Mouse (Mus musculus) natural killer cell, adult 2 months (primary cell): ENCODE measurements around the gene Tbc1d8b.

Source experiments
- DNase-seq, 2 experiments: peaks; one replicate each; pipeline ENCODE4 v3.0.0; 2022; ENCODE audit warnings: low spot score in 2 of 2

The Tbc1d8b gene

DNA sequence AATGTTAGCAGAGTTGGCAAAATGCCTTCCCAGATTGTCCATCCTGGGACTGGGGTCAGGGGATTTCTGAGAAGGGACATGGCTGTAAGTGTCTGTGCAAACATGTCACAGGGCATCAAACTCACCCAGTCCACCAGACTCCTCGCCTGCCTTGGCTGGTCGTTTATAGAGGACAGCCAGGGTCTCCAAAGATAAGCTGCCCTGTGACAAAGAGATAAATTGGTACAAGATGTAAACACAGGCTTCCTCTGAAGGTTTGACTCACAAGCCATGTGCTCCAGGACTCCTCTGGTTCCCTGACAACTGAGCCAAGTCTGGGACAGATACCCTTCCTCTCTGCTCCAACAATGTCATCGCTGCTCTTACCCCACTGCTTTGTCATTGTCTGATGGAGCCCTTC is 96.2 kb downstream of the Tbc1d8b start:
- no peak for DNase-seq

DNA sequence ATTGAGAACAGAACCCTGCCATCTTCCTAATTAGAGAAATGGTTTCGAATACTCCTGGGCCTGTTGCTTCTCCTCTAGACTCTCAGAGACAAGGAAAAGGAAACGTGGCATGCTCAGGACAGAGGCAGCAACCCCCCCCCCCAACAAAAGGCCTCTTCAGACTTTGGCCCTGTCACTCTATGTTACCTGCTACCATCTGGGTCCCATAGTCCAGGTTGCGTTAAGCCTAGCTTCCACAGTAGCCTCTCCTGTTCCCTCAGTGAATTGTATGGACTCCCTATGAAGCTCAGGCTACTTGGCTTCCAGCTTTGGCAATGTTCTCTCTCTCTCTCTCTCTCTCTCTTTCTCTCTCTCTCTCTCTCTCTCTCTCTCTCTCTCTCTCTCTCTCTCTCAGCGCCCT is 96.8 kb downstream of the Tbc1d8b start:
- no peak for DNase-seq

DNA sequence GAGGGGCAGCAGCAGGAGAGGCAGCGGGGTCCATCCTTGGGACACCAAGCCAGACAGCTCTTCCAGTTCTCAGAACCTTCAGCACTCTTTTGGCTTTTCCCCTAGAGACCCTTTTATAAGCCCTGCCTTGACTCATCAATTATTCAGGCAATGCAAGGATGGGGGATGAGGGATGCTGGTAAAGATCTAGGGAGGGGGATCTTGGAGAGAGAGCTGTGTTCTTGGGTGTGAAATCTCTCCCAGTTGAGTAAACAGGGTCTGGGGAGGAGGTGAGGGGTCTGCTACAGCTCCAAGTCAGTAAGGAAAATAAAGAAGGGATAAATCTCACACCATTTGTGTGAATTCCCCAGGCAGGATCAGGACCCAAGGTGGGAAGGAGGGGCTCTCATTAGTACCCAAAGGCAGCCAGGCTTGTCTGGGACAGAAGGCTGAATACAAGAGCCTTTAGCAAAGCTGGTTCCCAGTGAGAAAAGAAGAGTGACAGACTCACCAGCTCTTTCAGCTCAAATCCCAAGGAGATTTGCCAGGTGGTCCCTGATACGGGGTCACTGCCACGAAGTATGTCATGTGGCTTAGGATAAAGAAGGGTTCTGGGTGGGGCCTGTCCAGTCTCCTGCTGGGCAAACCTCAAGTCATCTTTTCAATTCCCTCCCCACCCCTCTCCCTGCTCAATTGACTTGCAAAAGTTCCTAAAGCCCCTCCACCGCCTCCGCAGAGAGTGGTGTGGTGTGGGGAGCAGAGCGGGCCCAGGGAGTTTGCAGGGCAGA is 97.7 kb downstream of the Tbc1d8b start, which contains the start of gene Ripply1:
Ripply1 (minus strand) TSS at position 76 of the 767 bp plus-strand sequence.
- DNase-seq, result no peak

DNA sequence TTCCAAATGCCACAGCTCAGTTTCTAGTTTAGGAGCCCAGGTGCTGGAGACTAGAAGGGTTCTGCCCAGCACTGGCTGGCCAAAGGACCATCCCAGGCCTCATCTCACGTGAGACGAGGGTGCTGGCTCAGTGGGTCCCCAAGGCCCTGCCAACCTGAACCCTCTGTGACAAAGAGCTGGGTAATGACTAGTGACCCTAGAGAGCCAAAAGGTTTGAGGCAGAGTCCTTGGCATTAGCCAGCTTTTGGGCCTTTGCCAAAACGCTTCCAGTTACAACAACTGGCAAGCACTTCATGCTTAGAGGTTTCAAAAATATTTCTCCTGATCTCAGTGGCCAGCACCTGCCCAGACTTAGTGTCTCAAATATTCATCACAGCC is 98.2 kb downstream of the Tbc1d8b start:
- no peak for DNase-seq

DNA sequence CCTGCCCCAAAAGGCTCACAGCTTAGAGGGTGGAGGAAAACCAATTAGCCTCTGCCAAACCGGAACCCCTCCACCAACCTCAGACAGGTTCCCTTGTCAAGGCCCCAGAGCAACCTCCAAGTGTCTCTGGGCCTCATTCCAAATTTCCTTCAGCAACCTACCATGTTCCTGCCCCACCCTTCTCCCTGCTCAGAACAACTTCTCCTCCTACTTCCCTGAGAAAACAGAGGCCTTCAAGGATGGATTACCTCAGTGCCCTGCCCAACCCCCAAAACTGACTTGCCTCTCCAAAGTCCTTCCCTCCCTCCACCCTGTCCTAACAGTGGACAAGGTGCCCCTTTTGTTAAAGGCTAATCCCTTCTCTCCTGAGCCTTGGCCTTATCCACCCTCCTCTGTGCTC is 101.0 kb downstream of the Tbc1d8b start:
- DNase-seq, result no peak

DNA sequence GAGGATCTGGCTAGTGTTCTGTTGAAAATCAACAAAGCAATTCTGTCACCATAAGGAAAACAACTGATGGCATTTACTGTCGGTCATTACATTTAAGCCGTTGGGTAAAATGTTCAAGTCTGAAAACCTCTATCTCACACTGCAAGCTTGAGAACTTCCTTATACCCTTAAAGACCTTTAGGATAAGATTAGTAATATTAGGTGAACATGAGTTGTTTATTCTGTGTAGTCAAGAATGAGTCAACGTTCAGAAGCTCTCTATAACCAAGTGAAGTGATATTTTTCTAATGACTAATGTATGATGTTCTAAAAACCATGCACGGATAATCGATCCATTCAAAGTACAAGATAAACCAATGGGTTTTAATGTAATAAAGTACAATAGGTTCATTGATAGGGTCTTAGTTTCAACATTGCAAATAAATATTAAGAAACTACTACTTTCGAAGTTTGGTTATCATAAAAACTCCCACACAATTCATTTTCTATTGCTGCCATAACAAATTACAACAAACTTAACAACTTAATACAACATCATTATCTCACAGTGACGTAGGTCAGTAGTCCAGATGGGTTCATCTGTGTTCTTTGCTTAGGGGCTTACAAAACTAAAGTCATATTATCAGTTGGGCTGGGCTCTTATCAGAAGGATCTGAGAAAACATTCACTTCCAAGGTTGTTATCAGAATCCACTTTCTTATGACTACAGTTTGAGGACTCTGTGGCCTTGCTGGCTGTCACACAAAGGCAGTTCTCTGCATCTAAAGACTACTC is 109.5 kb downstream of the Tbc1d8b start:
- no peak for DNase-seq

DNA sequence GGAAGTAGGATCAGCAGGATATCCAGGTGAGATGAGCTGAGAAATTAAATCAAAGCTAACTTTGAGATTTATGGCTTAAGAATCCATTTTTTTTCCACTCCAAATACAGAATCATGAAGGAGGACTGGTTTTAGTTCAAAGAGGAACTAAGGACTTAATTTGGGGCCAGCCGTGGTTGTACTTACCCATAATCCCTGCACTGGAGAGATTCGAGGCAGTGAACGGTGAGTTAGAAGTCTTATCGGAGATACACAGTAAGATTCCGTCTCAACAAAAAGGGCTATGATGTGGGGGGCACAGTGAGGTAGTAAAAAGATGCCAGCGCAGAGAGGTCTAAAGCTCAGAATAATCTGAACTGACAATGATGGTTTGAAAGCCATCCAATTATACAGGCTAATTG is 111.2 kb downstream of the Tbc1d8b start:
- no peak for DNase-seq

DNA sequence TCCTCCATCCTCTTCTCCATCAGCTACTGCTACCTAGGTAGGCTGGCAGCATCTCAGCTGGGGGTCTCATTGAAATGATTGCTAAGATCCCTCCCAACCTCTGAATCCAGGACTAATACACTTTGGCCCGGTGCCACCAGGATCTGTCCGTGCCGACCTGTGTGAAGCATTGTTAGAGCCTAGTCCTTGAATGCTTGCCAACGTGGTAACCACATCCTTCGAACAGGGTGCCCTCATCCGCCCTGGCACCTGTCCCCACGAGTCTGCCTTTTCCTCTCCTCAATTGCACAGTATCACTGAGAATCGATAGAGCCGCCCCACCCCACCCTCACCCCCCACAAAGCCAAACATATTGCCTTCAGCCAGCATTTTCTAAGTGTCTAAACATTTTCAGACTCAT is 113.1 kb downstream of the Tbc1d8b start:
- peak; percentile 14 to 30 for DNase-seq

DNA sequence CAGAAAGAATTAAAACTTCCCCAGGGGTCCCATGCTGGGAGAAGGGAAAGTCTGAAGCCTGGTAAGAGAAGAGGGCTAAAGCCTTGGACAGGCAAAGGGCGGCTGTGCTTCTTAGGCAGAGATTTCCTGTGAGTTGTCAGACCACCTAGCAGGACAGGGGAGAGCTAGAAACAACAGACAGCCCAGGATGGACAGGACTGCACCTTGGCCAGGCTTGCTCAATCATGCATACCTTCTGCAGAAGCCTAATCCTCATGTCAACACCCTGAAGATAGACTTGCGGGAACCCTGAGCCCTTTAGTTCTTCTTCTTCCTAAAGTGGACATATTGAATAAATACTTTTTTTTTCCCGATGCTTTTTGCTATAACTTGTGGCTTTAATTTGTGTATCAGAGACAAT is 115.2 kb downstream of the Tbc1d8b start:
- DNase-seq, result no peak

DNA sequence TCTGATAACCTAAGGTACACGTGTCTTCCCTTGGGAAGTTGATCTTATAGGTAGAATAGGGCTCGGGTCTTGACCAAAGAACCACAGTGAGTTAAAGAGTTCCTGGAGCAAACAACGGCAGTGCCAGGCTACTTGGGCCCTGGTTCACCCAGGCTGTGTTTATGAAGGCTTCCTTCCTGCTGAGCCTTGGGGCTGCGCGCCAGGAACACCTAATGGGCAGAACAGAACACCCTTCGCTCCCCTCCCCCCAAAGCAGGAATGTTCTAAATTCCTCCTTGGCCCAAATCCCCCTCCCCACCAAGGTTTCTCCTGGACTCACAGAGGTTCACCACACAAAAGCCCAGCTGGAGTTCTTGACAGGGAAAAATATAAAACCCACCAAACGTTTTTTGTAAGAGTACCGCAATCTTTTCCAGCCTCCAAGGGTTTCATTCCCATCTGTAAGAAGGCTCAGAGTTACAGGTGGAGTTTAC is 115.6 kb downstream of the Tbc1d8b start, which contains the start of gene Cldn2:
Cldn2 (plus strand) TSS at position 423 of the 473 bp plus-strand sequence.
- no peak for DNase-seq
